Mouse (Mus musculus) bone marrow, adult 2 months (tissue): ENCODE measurements around the gene Mad2l1bp. TPM values are rescaled to one million over a fixed set of nuclear protein-coding genes. Genes with fewer than 3 reads are reported as not detected.

Source experiments
- H3K27ac ChIP-seq: fragments of 200-500 bp; 2 replicates; pipeline ENCODE4 v1.5.1; 2012; ENCODE audit warnings: low read depth, mild to moderate bottlenecking, control low read depth, inconsistent platforms, low read length; ENCODE audit not compliant: control insufficient read depth, poor library complexity, insufficient read depth
- H3K4me1 ChIP-seq: fragments of 200-500 bp; 2 replicates; pipeline ENCODE4 v1.6.1; 2011; ENCODE audit warnings: low read length; ENCODE audit not compliant: control insufficient read depth, insufficient read depth
- H3K4me3 ChIP-seq: fragments of 200-500 bp; replicated peaks from 2 replicates; pipeline ENCODE3; 2011; ENCODE audit warnings: mild to moderate bottlenecking, low read depth, low read length, control low read depth; ENCODE audit not compliant: control insufficient read depth
- CTCF ChIP-seq: fragments of 200-500 bp; IDR thresholded peaks from 2 replicates; pipeline ENCODE4 v1.5.1; 2011; ENCODE audit warnings: low read length, control low read depth; ENCODE audit not compliant: control insufficient read depth, insufficient read depth
- POLR2A ChIP-seq: fragments of 200-500 bp; IDR thresholded peaks from 2 replicates; pipeline ENCODE4 v1.6.1; 2011; ENCODE audit warnings: low read depth, mild to moderate bottlenecking, control low read depth, low read length, borderline replicate concordance; ENCODE audit not compliant: control insufficient read depth
- WGBS: fragments of 180-500 bp; shearing (Covaris S2); methylation state at CpG from one replicate; pipeline ENCODE4 v1.1.7; 2018; 5-methylcytosine and 5-hydroxymethylcytosine counted together
- polyA plus RNA-seq: library from polyadenylated mRNA; stranded (reverse); fragments of >200 nt; gene quantifications from 2 replicates; pipeline ENCODE4 v1.2.4, GENCODE M21; 2011; ENCODE audit warnings: low replicate concordance; ENCODE audit not compliant: missing spikeins, insufficient read depth, insufficient read length

Gene Mad2l1bp
- polyA plus RNA-seq, 1 experiment = 32.7 TPM

GRCm38 (mm10) chr17:46123953-46124700, 29.2 kb downstream of the Mad2l1bp start:
- H3K27ac ChIP-seq = no peak overlapping the region
- 93% methylated on average over 12 of the region's 12 CpGs for WGBS
- no peaks in the 10 kb centered on the region for H3K4me1 ChIP-seq
- TF ChIP-seq CTCF = no peak
- no peak for TF ChIP-seq POLR2A
- no peak overlapping the region for H3K4me3 ChIP-seq

- Histone ChIP-seq H3K4me1 (no peaks in the 10 kb centered on the region), H3K4me3 (no peak overlapping the region), H3K27ac (no peak overlapping the region)
- no peak for TF ChIP-seq CTCF
- no peak for TF ChIP-seq POLR2A
- WGBS = 92% methylated on average over 4 of the region's 4 CpGs
Observed at GRCm38 (mm10) chr17:46123285-46123684, 30.1 kb downstream of the Mad2l1bp start.

DNA sequence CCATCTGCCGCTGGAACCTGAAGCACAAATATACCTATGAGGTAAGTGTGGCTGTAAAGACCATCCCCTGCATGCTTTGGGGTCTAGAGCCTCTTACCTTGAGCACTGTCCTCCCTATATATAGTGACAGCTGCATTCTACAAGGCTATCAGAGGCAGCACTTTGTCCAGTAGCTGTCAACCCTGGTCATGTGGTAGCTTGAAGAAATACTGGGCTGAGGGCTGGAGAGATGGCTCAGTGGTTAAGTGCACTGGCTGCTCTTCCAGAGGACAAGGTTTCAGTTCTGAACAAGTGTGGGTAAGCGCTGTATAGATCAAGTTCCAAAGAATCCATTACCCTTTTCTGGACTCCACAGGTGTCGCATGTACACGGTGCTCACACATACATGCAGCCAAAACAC, 30.6 kb downstream of the Mad2l1bp start:
- 89% methylated on average over 4 of the region's 4 CpGs for WGBS

DNA sequence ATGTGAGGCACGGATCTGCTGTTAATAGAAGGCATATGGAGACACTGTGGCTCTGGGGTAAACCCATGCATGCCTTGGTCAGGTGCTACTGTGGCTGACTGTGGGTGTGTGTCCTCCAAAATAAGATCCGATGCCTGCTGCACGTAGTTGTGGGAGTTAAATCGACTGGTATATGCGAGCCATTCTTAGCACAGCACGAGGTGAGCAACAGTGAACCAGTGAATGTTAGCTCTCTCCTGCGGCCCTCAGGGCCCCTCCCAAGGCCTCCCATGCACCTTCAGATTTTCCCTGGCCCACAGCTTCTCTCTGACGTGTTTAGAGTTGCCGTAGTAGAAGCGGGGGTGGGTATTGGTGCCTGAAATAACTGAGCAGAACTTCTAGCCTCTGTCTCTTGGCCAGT, 33.7 kb downstream of the Mad2l1bp start:
- WGBS = 85% methylated on average over 10 of the region's 10 CpGs
- H3K4me1 ChIP-seq = no peaks in the 10 kb centered on the region

More for the DNA sequence above, 30.6 kb downstream of the Mad2l1bp start:
- no peaks in the 10 kb centered on the region for H3K4me1 ChIP-seq
- H3K27ac ChIP-seq = no peak overlapping the region
- TF ChIP-seq CTCF = no peak
- no peak for TF ChIP-seq POLR2A
- no peak overlapping the region for H3K4me3 ChIP-seq

GRCm38 (mm10) chr17:46118423-46118850, 34.9 kb downstream of the Mad2l1bp start:
- Histone ChIP-seq H3K4me1 (no peaks in the 10 kb centered on the region), H3K4me3 (no peak overlapping the region), H3K27ac (no peak overlapping the region)
- WGBS = 90% methylated on average over 4 of the region's 4 CpGs
- no peak for TF ChIP-seq POLR2A
- no peak for TF ChIP-seq CTCF

More for the DNA sequence above, 33.7 kb downstream of the Mad2l1bp start:
- no peak for TF ChIP-seq CTCF
- TF ChIP-seq POLR2A = no peak
- Histone ChIP-seq H3K27ac (no peak overlapping the region), H3K4me3 (no peak overlapping the region)

GRCm38 (mm10) chr17:46117623-46118422, 35.5 kb downstream of the Mad2l1bp start:
- Histone ChIP-seq H3K27ac (no peak overlapping the region), H3K4me3 (no peak overlapping the region), H3K4me1 (no peaks in the 10 kb centered on the region)
- 87% methylated on average over 13 of the region's 13 CpGs for WGBS
- TF ChIP-seq CTCF (no peak), POLR2A (no peak)

GRCm38 (mm10) chr17:46116881-46117280, 36.5 kb downstream of the Mad2l1bp start:
- no peak overlapping the region for H3K27ac ChIP-seq
- TF ChIP-seq CTCF (no peak), POLR2A (no peak)
- 71% methylated on average over 3 of the region's 3 CpGs for WGBS
- no peak overlapping the region for H3K4me3 ChIP-seq
- no peaks in the 10 kb centered on the region for H3K4me1 ChIP-seq

GRCm38 (mm10) chr17:46116138-46116537, 37.2 kb downstream of the Mad2l1bp start:
- WGBS = 87% methylated on average over 11 of the region's 11 CpGs
- Histone ChIP-seq H3K4me3 (no peak overlapping the region), H3K4me1 (no peaks in the 10 kb centered on the region), H3K27ac (no peak overlapping the region)
- TF ChIP-seq CTCF = no peak
- no peak for TF ChIP-seq POLR2A
